Mouse (Mus musculus) lung, embryonic 14.5 days (tissue): Measurements from ENCODE around the gene Hist2h2aa2. TPM values are rescaled to one million over a fixed set of nuclear protein-coding genes. Genes with fewer than 3 reads are reported as not detected.
"Not testable (repeated sequence)": the region's sequence is repeated elsewhere in the genome, so short reads cannot be mapped to it uniquely, and the experiment has no call there.

ENCODE experiments used
- ATAC-seq: fragments of 200-750 bp; cut with Nextera tagmentation; 2 replicates; pipeline ENCODE4 v1.8.0; 2017; ENCODE audit warnings: mild to moderate bottlenecking, moderate TSS enrichment, moderate library complexity; ENCODE audit not compliant: insufficient read depth
- DNase-seq: peaks from one replicate; pipeline ENCODE4 v3.0.0-alpha.2; 2015
- H3K27ac ChIP-seq: fragments of 300-500 bp; sonication (generic); 2 replicates; pipeline ENCODE4 v1.5.1; 2014; ENCODE audit warnings: low read depth, mild to moderate bottlenecking, moderate library complexity
- H3K27me3 ChIP-seq: fragments of 300-500 bp; sonication (generic); 2 replicates; pipeline ENCODE4 v1.6.1; 2014; ENCODE audit warnings: low read length, control low read depth; ENCODE audit not compliant: insufficient read depth
- H3K36me3 ChIP-seq: fragments of 300-500 bp; sonication (generic); 2 replicates; pipeline ENCODE4 v1.6.1; 2014; ENCODE audit warnings: control low read depth; ENCODE audit not compliant: insufficient read depth
- H3K4me1 ChIP-seq: fragments of 300-500 bp; sonication (generic); 2 replicates; pipeline ENCODE4 v1.6.1; 2014; ENCODE audit warnings: antibody characterized with exemption, control low read depth; ENCODE audit not compliant: insufficient read depth
- H3K4me2 ChIP-seq: fragments of 300-500 bp; sonication (generic); 2 replicates; pipeline ENCODE4 v1.6.1; 2014; ENCODE audit warnings: mild to moderate bottlenecking
- H3K4me3 ChIP-seq: fragments of 300-500 bp; sonication (generic); 2 replicates; pipeline ENCODE4 v1.5.1; 2014; ENCODE audit warnings: low read depth, low read length
- H3K9ac ChIP-seq: fragments of 300-500 bp; sonication (generic); 2 replicates; pipeline ENCODE4 v1.6.1; 2014
- H3K9me3 ChIP-seq: fragments of 300-500 bp; sonication (generic); 2 replicates; pipeline ENCODE4 v1.6.1; 2016; ENCODE audit warnings: low read depth, low read length, control low read depth
- CTCF ChIP-seq: IDR thresholded peaks from 2 replicates; pipeline ENCODE4 v1.5.1; 2016; ENCODE audit warnings: antibody characterized with exemption, low read depth
- WGBS: fragments of 180-500 bp; shearing (Covaris S2); extraction: QIAGEN DNeasy Blood & Tissue Kit; methylation state at CpG from one replicate; pipeline ENCODE4 v1.1.7; 2014; 5-methylcytosine and 5-hydroxymethylcytosine counted together
- polyA plus RNA-seq: library from polyadenylated mRNA; unstranded; fragments of >200 nt; fragmentation: Nextera tagmentation; extraction: Ambion mirVana; gene quantifications from 2 replicates; pipeline ENCODE4 v1.2.1, GENCODE M21; 2014

Gene Hist2h2aa2
- polyA plus RNA-seq, 1 experiment from 2014 or later, result 55.6 TPM

- Histone ChIP-seq H3K27ac (peak overlapping the region; percentile 99), H3K4me1 (peaks cover 16% of the 10 kb centered on the region; the same call in 1 of the 2 replicates), H3K4me2 (peak overlapping the region; percentile 93), H3K9ac (peak overlapping the region; percentile 56), H3K9me3 (no peaks in the 10 kb centered on the region), H3K36me3 (no peaks in the 10 kb centered on the region), H3K4me3 (peak overlapping the region; percentile 52), H3K27me3 (no peaks in the 10 kb centered on the region)
- TF ChIP-seq CTCF, result no peak
- DNase-seq (peak; percentile 17), ATAC-seq (no peak)
- WGBS, result 25% methylated on average over 9 of the region's 9 CpGs
Measured at GRCm38 (mm10) chr3:96221640-96222038, 18.4 kb downstream of the Hist2h2aa2 start.

- peak within 1 kb of the TSS; percentile 52 for H3K4me3 ChIP-seq
- TF ChIP-seq CTCF, result no peak
- no peaks in the 10 kb centered on the region for H3K27me3 ChIP-seq
- ATAC-seq, result peak; percentile 95
- H3K4me1 ChIP-seq, result peaks cover 15% of the 10 kb centered on the region; the same call in 1 of the 2 replicates
- under 1% methylated on average over 43 of the region's 43 CpGs for WGBS
- H3K9me3 ChIP-seq, result no peaks in the 10 kb centered on the region
- H3K4me2 ChIP-seq, result peak within 1 kb of the TSS; percentile 93
- peak; percentile 96 for DNase-seq
- peak within 1 kb of the TSS; percentile 82 for H3K9ac ChIP-seq
- no peaks in the 10 kb centered on the region for H3K36me3 ChIP-seq
- peak within 1 kb of the TSS; percentile 99 for H3K27ac ChIP-seq
Measured at GRCm38 (mm10) chr3:96220765-96221639, 19.1 kb downstream of the Hist2h2aa2 start, which contains the start of the genes Hist2h2ac and Hist2h2be. Gene Hist2h2ac, minus strand, starts transcription at chr3:96220880. Gene Hist2h2be, plus strand, starts transcription at chr3:96221119.

DNA sequence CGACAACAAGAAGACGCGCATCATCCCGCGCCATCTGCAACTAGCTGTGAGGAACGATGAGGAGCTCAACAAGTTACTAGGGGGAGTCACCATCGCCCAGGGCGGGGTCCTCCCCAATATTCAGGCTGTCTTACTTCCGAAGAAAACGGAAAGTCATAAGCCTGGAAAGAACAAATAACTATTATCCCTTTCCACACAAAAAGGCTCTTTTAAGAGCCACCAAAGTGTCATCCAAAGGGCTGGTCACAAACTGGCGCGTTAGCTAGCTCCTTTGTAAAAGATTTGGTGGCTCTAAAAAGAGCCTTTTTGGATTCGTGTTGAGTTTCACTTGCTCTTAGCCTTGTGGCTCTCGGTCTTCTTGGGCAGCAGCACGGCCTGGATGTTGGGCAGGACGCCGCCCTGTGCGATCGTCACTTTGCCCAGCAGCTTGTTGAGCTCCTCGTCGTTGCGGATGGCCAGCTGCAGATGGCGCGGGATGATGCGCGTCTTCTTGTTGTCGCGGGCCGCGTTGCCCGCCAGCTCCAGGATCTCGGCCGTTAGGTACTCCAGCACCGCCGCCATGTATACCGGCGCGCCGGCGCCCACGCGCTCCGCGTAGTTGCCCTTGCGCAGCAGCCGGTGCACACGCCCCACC is 19.8 kb downstream of the Hist2h2aa2 start:
- Histone ChIP-seq H3K27ac (peak overlapping the region; percentile 99), H3K4me1 (peaks cover 15% of the 10 kb centered on the region; the same call in 1 of the 2 replicates), H3K4me3 (peak overlapping the region; percentile 52), H3K4me2 (peak overlapping the region; percentile 93), H3K9ac (peak overlapping the region; percentile 82)
- peak; percentile 5; the same call in 1 of the 2 replicates for ATAC-seq
- H3K9me3 ChIP-seq, H3K36me3 ChIP-seq, H3K27me3 ChIP-seq: not testable (repeated sequence)
- WGBS, result 1% methylated on average over 30 of the region's 47 CpGs
- DNase-seq, result peak; percentile 67

DNA sequence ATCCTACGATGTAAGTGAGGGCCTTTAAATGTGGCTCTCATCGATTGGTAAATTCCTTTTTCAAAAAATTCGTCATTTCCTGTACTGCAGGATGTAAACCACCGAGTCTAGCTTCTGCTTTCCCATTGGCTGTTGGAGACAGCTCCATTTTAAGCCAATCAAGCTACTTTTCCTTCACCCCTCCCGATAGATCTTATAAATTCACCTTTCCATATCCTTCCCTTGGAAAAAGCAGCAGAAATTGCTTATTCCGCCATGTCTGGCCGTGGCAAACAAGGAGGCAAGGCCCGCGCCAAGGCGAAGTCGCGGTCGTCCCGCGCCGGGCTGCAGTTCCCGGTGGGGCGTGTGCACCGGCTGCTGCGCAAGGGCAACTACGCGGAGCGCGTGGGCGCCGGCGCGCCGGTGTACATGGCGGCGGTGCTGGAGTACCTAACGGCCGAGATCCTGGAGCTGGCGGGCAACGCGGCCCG is 20.4 kb downstream of the Hist2h2aa2 start, which contains the start of the genes Bola1 and Hist2h2ab:
Bola1 (minus strand) TSS at position 49 of the 470 bp plus-strand sequence.
Hist2h2ab (plus strand) TSS at position 205 of the 470 bp plus-strand sequence.
- no peak for TF ChIP-seq CTCF
- WGBS, result under 1% methylated on average over 37 of the region's 37 CpGs
- no peaks in the 10 kb centered on the region for H3K27me3 ChIP-seq
- H3K4me2 ChIP-seq, result peak within 1 kb of the TSS; percentile 93
- H3K27ac ChIP-seq, result peak within 1 kb of the TSS; percentile 99
- peaks cover 15% of the 10 kb centered on the region; the same call in 1 of the 2 replicates for H3K4me1 ChIP-seq
- H3K36me3 ChIP-seq, result no peaks in the 10 kb centered on the region
- ATAC-seq (peak; percentile 85), DNase-seq (peak; percentile 92)
- peak within 1 kb of the TSS; percentile 82 for H3K9ac ChIP-seq
- H3K9me3 ChIP-seq, result no peaks in the 10 kb centered on the region
- H3K4me3 ChIP-seq, result peak within 1 kb of the TSS; percentile 52

DNA sequence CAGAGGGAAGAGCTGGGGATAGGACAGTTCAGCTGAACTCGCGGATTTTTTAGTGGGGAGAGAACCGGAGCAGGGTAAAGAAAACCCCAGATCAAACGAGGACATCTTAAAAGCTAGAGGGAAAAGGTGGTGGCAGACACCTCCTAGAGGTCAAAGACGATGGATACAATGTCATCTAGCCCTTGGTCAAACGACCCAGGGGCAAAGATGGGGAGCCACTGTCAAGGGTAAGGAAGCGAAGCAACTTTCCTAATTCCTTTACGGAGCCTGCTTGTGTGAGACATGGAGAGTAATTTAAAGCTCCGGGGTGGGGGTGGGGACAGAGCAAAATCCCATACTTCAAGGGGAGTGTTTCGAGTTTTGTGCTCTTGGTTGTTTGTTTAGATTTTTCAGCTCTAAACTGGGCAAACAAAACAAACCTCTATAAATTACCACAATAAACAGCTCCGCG is 20.9 kb downstream of the Hist2h2aa2 start:
- H3K36me3 ChIP-seq, result no peaks in the 10 kb centered on the region
- peak overlapping the region; percentile 52 for H3K4me3 ChIP-seq
- H3K4me1 ChIP-seq, result peaks cover 15% of the 10 kb centered on the region; the same call in 1 of the 2 replicates
- peak overlapping the region; percentile 68 for H3K9ac ChIP-seq
- H3K27me3 ChIP-seq, result no peaks in the 10 kb centered on the region
- peak overlapping the region; percentile 99 for H3K27ac ChIP-seq
- ATAC-seq (peak; percentile 2; the same call in 1 of the 2 replicates), DNase-seq (peak; percentile 52)
- no peaks in the 10 kb centered on the region for H3K9me3 ChIP-seq
- peak overlapping the region; percentile 93 for H3K4me2 ChIP-seq
- TF ChIP-seq CTCF, result peak; percentile 35
- 0% methylated on average over 12 of the region's 12 CpGs for WGBS

DNA sequence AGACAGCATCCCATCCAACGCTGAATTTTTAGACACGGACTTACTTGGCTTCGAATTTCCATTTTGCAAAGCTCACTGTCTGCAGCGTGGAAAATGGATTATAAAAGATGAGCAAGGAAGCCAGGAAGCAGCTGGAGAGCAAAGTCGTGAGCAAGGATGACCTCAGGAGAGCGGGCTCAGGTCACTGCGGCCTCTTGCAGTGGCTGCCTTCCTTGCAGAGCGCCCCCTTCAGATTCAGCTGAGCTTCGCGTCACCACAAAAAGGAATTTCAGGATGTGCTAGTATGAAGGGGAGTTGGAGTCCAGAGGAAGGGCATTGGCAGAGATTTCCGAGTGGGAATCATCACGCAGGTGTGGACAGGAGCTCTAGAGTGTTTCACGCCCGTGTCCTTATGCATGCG is 30.8 kb downstream of the Hist2h2aa2 start:
- Histone ChIP-seq H3K4me2 (no peak overlapping the region), H3K9ac (no peak overlapping the region), H3K27me3 (0 out of 2 replicates have a peak, but pooled peaks cover 3% of the 10 kb centered on the region), H3K4me1 (no peaks in the 10 kb centered on the region), H3K27ac (no peak overlapping the region), H3K4me3 (no peak overlapping the region), H3K36me3 (no peaks in the 10 kb centered on the region), H3K9me3 (no peaks in the 10 kb centered on the region)
- TF ChIP-seq CTCF, result peak; percentile 37
- 21% methylated on average over 15 of the region's 15 CpGs for WGBS
- ATAC-seq, result no peak
- DNase-seq, result peak; percentile 28
